Mouse (Mus musculus): ENCODE measurements around the gene Vasp. TPM values are rescaled to one million over a fixed set of nuclear protein-coding genes. Genes with fewer than 3 reads are reported as not detected.
A peak's percentile ranks its signal among the peaks of the same experiment; 100 is the strongest.

The Vasp gene
- polyA plus RNA-seq (2012; rRNA removed), result 30.8 and 32.9 TPM in 2 replicates

GRCm38 (mm10) chr7:19271238-19272172 is at the start of gene Vasp:
Gene Vasp, minus strand, starts transcription at chr7:19271817.
- WGBS, result under 1% methylated on average over 59 of the region's 62 CpGs
- DNase-seq, result peak; percentile 85 to 87
- H3K4me1 ChIP-seq (ENCODE audit: control insufficient read depth, insufficient read depth, low read length), result peaks cover 14% of the 10 kb centered on the region
- H3K27me3 ChIP-seq (ENCODE audit: control insufficient read depth, insufficient read depth, low read length), result no peaks in the 10 kb centered on the region
- H3K27ac ChIP-seq (ENCODE audit: insufficient read depth, low read length), result peak within 1 kb of the TSS; percentile 73
- peak within 1 kb of the TSS; percentile 64 for H3K4me3 ChIP-seq (replicated peaks; ENCODE audit: insufficient read depth, low read depth, low read length)
- TF ChIP-seq POLR2A (IDR thresholded peaks at IDR 0.05; ENCODE audit: borderline replicate concordance, insufficient read depth, low read length) (peak; percentile 53; the same call in 1 of the 2 replicates), CTCF (IDR thresholded peaks at IDR 0.05; ENCODE audit: borderline replicate concordance, insufficient read depth, low read depth, low read length) (no peak)

- H3K4me1 ChIP-seq (ENCODE audit: control insufficient read depth, insufficient read depth, low read length), result no peaks in the 10 kb centered on the region
These were observed 49.0 kb upstream of the Vasp start for GRCm38 (mm10) chr7:19320637-19321036.

GRCm38 (mm10) chr7:19319906-19320305 is 48.3 kb upstream of the Vasp start:
- no peaks in the 10 kb centered on the region for H3K27me3 ChIP-seq (ENCODE audit: control insufficient read depth, insufficient read depth, low read length)
- no peaks in the 10 kb centered on the region for H3K4me1 ChIP-seq (ENCODE audit: control insufficient read depth, insufficient read depth, low read length)
- H3K4me3 ChIP-seq (replicated peaks; ENCODE audit: insufficient read depth, low read depth, low read length), result peak overlapping the region; percentile 56
- under 1% methylated on average over 41 of the region's 41 CpGs for WGBS
- TF ChIP-seq POLR2A (IDR thresholded peaks at IDR 0.05; ENCODE audit: borderline replicate concordance, insufficient read depth, low read length), result no peak
- no peak for TF ChIP-seq CTCF (IDR thresholded peaks at IDR 0.05; ENCODE audit: borderline replicate concordance, insufficient read depth, low read depth, low read length)
- no peak overlapping the region for H3K27ac ChIP-seq (ENCODE audit: insufficient read depth, low read length)
- peak; percentile 93 to 95 for DNase-seq

More at GRCm38 (mm10) chr7:19320637-19321036, 49.0 kb upstream of the Vasp start:
- TF ChIP-seq POLR2A (IDR thresholded peaks at IDR 0.05; ENCODE audit: borderline replicate concordance, insufficient read depth, low read length) (no peak), CTCF (IDR thresholded peaks at IDR 0.05; ENCODE audit: borderline replicate concordance, insufficient read depth, low read depth, low read length) (no peak)
- Histone ChIP-seq H3K4me3 (replicated peaks; ENCODE audit: insufficient read depth, low read depth, low read length) (no peak overlapping the region), H3K27ac (ENCODE audit: insufficient read depth, low read length) (no peak overlapping the region), H3K27me3 (ENCODE audit: control insufficient read depth, insufficient read depth, low read length) (no peaks in the 10 kb centered on the region)
- DNase-seq, result no peak
- WGBS, result 31% methylated on average over 7 of the region's 7 CpGs

- Histone ChIP-seq H3K27ac (ENCODE audit: insufficient read depth, low read length) (no peak overlapping the region), H3K27me3 (ENCODE audit: control insufficient read depth, insufficient read depth, low read length) (no peaks in the 10 kb centered on the region), H3K4me1 (ENCODE audit: control insufficient read depth, insufficient read depth, low read length) (no peaks in the 10 kb centered on the region), H3K4me3 (replicated peaks; ENCODE audit: insufficient read depth, low read depth, low read length) (peak overlapping the region; percentile 56)
- TF ChIP-seq POLR2A (IDR thresholded peaks at IDR 0.05; ENCODE audit: borderline replicate concordance, insufficient read depth, low read length) (no peak), CTCF (IDR thresholded peaks at IDR 0.05; ENCODE audit: borderline replicate concordance, insufficient read depth, low read depth, low read length) (no peak)
- WGBS, result 11% methylated on average over 9 of the region's 9 CpGs
- DNase-seq, result peak in 1 of 2 experiments; percentile 43
These were observed 47.8 kb upstream of the Vasp start for GRCm38 (mm10) chr7:19319458-19319857.

GRCm38 (mm10) chr7:19318676-19319075 is 47.1 kb upstream of the Vasp start:
- no peak for DNase-seq
- TF ChIP-seq CTCF (IDR thresholded peaks at IDR 0.05; ENCODE audit: borderline replicate concordance, insufficient read depth, low read depth, low read length) (no peak), POLR2A (IDR thresholded peaks at IDR 0.05; ENCODE audit: borderline replicate concordance, insufficient read depth, low read length) (no peak)
- H3K4me1 ChIP-seq (ENCODE audit: control insufficient read depth, insufficient read depth, low read length), result no peaks in the 10 kb centered on the region
- no peak overlapping the region for H3K4me3 ChIP-seq (replicated peaks; ENCODE audit: insufficient read depth, low read depth, low read length)
- no peaks in the 10 kb centered on the region for H3K27me3 ChIP-seq (ENCODE audit: control insufficient read depth, insufficient read depth, low read length)
- no peak overlapping the region for H3K27ac ChIP-seq (ENCODE audit: insufficient read depth, low read length)
- WGBS, result 82% methylated on average over 7 of the region's 7 CpGs

GRCm38 (mm10) chr7:19318201-19318600 is 46.6 kb upstream of the Vasp start:
- Histone ChIP-seq H3K4me1 (ENCODE audit: control insufficient read depth, insufficient read depth, low read length) (no peaks in the 10 kb centered on the region), H3K4me3 (replicated peaks; ENCODE audit: insufficient read depth, low read depth, low read length) (no peak overlapping the region), H3K27ac (ENCODE audit: insufficient read depth, low read length) (no peak overlapping the region), H3K27me3 (ENCODE audit: control insufficient read depth, insufficient read depth, low read length) (no peaks in the 10 kb centered on the region)
- no peak for DNase-seq
- TF ChIP-seq POLR2A (IDR thresholded peaks at IDR 0.05; ENCODE audit: borderline replicate concordance, insufficient read depth, low read length), result no peak
- no peak for TF ChIP-seq CTCF (IDR thresholded peaks at IDR 0.05; ENCODE audit: borderline replicate concordance, insufficient read depth, low read depth, low read length)
- WGBS, result 69% methylated on average over 2 of the region's 2 CpGs

- WGBS, result 38% methylated on average over 14 of the region's 14 CpGs
- DNase-seq, result no peak
- no peak overlapping the region for H3K27ac ChIP-seq (ENCODE audit: insufficient read depth, low read length)
- H3K4me1 ChIP-seq (ENCODE audit: control insufficient read depth, insufficient read depth, low read length), result no peaks in the 10 kb centered on the region
- H3K27me3 ChIP-seq (ENCODE audit: control insufficient read depth, insufficient read depth, low read length), result no peaks in the 10 kb centered on the region
- H3K4me3 ChIP-seq (replicated peaks; ENCODE audit: insufficient read depth, low read depth, low read length), result no peak overlapping the region
- no peak for TF ChIP-seq POLR2A (IDR thresholded peaks at IDR 0.05; ENCODE audit: borderline replicate concordance, insufficient read depth, low read length)
- no peak for TF ChIP-seq CTCF (IDR thresholded peaks at IDR 0.05; ENCODE audit: borderline replicate concordance, insufficient read depth, low read depth, low read length)
These were observed 45.0 kb upstream of the Vasp start for GRCm38 (mm10) chr7:19316451-19317161.

Data from cerebellum, adult 2 months (tissue).